Mouse (Mus musculus) myocyte (in vitro differentiated cells): ENCODE results near the gene Slc38a1.

Experiments used
- CEBPB ChIP-seq: IDR thresholded peaks from 2 replicates; pipeline ENCODE4 v1.6.1; 2011; ENCODE audit warnings: mild to moderate bottlenecking, moderate library complexity; ENCODE audit not compliant: poor library complexity, insufficient read depth, severe bottlenecking
- MAX ChIP-seq: IDR thresholded peaks from one replicate; pipeline ENCODE4 v1.6.1; 2011; ENCODE audit warnings: low read depth, mild to moderate bottlenecking, control low read depth
- POLR2A ChIP-seq: IDR thresholded peaks from one replicate; pipeline ENCODE4 v1.6.1; 2011; ENCODE audit warnings: low read depth, mild to moderate bottlenecking, control low read depth, moderate library complexity; ENCODE audit not compliant: insufficient read length
- POLR2AphosphoS2 ChIP-seq: IDR thresholded peaks from one replicate; pipeline ENCODE4 v1.6.1; 2011; ENCODE audit warnings: low read depth, control low read depth; ENCODE audit not compliant: insufficient read length
- REST ChIP-seq: IDR thresholded peaks from one replicate; pipeline ENCODE4 v1.6.1; 2011; ENCODE audit warnings: mild to moderate bottlenecking, control low read depth, moderate library complexity; ENCODE audit not compliant: insufficient read depth, insufficient read length

GRCm38 (mm10) chr15:96593866-96594265 is 48.8 kb downstream of the Slc38a1 start:
- TF ChIP-seq POLR2AphosphoS2 (no peak), POLR2A (no peak), MAX (no peak), REST (no peak), CEBPB (no peak)
